Mouse (Mus musculus): Measurements from ENCODE around the gene L3mbtl3.

The L3mbtl3 gene

GRCm38 (mm10) chr10:26243203-26243602 lies 132.6 kb downstream of the L3mbtl3 start:
- DNase-seq (ENCODE audit: low spot score), result no peak

GRCm38 (mm10) chr10:26239090-26239489 lies 136.7 kb downstream of the L3mbtl3 start:
- no peak for DNase-seq (ENCODE audit: low spot score)

DNA sequence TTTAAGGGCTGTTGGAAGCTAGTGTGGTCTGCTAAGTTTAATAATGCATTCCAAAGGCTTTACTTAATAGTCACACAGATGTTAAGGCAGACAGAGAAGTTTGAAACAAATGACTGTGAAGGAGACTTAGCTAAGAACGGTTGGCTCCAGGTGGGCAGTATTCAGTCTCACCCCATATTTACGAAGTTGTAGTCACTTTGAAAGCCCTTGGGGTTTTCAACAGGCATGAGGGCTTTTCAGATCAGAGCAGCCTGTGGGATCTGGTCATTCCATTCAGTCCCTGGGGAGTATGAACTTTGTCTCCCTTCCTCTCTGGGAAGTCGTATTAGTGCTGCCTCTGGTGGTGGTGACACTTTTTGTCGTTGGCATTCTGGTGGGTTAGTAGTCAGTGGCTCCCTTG lies 137.2 kb downstream of the L3mbtl3 start:
- DNase-seq (ENCODE audit: low spot score), result no peak

- DNase-seq (ENCODE audit: low spot score), result no peak
Observed at GRCm38 (mm10) chr10:26232071-26232653, 143.6 kb downstream of the L3mbtl3 start.

GRCm38 (mm10) chr10:26229488-26229887 lies 146.3 kb downstream of the L3mbtl3 start, which contains the start of gene Samd3:
Gene Samd3, plus strand, starts transcription at chr10:26229707.
- DNase-seq (ENCODE audit: low spot score), result no peak

DNA sequence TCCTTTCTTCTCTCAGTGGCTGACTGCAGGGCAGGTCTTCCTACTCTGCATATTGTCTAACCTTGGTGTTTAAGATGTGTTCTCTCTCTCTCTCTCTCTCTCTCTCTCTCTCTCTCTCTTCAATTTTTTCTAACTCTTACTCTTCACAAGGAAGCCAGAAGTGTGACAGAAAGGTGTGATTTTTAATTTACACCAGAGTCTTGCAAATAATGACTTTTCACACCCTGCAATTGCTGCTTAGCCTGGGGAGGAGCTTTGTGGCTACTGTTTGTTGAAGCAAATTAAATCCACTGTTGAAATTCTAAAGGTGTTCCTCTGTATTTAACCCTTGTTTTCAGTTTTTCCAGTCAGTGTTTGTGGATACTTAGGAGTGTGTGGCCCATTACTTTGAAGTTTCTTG lies 147.6 kb downstream of the L3mbtl3 start:
- DNase-seq (ENCODE audit: low spot score), result no peak

DNA sequence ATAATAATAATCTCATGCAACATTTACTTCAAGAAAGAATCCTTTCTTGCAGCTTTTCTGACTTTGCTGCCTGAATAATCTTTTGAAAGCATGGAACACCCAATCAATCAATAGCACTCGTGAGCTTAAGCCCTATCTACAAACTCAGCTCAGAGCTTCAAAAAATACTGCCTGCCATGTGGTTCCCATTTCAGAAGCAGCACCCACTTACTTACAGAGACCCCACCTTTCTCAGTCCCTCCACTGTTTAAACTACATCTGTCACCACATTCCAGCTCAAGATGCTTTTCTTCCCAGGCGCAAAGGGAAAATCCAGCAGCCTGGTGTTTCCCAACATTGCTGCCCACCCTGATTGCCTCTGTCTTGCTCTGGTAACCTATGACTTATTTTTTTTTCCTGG lies 149.0 kb downstream of the L3mbtl3 start:
- DNase-seq (ENCODE audit: low spot score), result no peak

- no peak for DNase-seq (ENCODE audit: low spot score)
Observed at GRCm38 (mm10) chr10:26226241-26226640, 149.5 kb downstream of the L3mbtl3 start.
